Mouse (Mus musculus) E14TG2a.4 (cell line): ENCODE measurements around the gene Igsf21.

ENCODE experiments used
- CTCF ChIP-seq: conservative IDR thresholded peaks from 2 replicates; pipeline ENCODE4 v1.5.1; 2014; ENCODE audit warnings: low read length
- POU5F1 ChIP-seq: IDR thresholded peaks from 2 replicates; pipeline ENCODE4 v1.6.1; 2014; ENCODE audit warnings: low read length, borderline replicate concordance

DNA sequence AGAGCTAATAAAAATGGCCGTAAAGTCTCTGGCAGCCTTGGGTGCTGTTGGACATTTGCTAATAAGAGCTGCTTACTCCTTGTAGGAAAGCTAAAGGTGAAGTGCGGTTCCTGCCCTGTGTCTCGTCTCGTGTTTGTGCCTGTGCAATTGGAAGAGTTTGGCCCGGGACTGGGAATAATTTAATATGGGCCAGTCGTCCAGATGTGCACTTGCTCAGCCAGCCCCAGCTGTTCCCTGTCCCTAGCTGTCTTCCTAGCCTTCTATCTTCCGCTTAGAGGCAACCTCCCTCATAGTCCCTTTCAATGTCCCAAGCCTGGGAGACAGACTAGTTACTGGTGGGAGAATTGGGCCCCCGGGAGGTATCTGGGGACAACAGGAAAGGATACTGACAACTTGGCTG is 169.0 kb downstream of the Igsf21 start:
- TF ChIP-seq CTCF (no peak), POU5F1 (no peak)
